Mouse (Mus musculus) CH12.LX (cell line): ENCODE data around the gene Slc16a13. TPM values are rescaled to one million over a fixed set of nuclear protein-coding genes. Genes with fewer than 3 reads are reported as not detected.

ENCODE experiments used
- DNase-seq: peaks from one replicate; pipeline ENCODE4 v3.0.0-alpha.2; 2013; ENCODE audit errors: extremely low read depth
- H3K27ac ChIP-seq: 2 replicates; pipeline ENCODE4 v1.5.1; 2012; ENCODE audit warnings: low read depth, mild to moderate bottlenecking, control low read depth, moderate library complexity; ENCODE audit not compliant: insufficient read depth
- H3K27me3 ChIP-seq: replicated peaks from 2 replicates; pipeline ENCODE3; 2012; ENCODE audit warnings: inconsistent platforms
- H3K36me3 ChIP-seq, 2 experiments: replicated peaks in 1 of 2; 2 replicates each; pipeline versions ENCODE3 to v1.6.1; 2012; ENCODE audit warnings: inconsistent platforms in 1 of 2, low read length in 1 of 2, mild to moderate bottlenecking in 1 of 2, mixed read lengths in 1 of 2, moderate library complexity in 1 of 2; ENCODE audit not compliant: control insufficient read depth in 1 of 2, insufficient read depth in 1 of 2
- H3K4me1 ChIP-seq, 2 experiments: 2 replicates each; pipeline ENCODE4 v1.6.1; 2012; ENCODE audit warnings: inconsistent platforms in 1 of 2, moderate library complexity in 1 of 2; ENCODE audit not compliant: insufficient read depth in 2 of 2, control insufficient read depth in 1 of 2
- H3K4me2 ChIP-seq: 2 replicates; pipeline ENCODE4 v1.6.1; 2012; ENCODE audit warnings: low read depth, mild to moderate bottlenecking, control low read depth; ENCODE audit not compliant: poor library complexity, insufficient read depth, severe bottlenecking
- H3K4me3 ChIP-seq, 3 experiments: fragments of 150-350 bp in 1 of 3; sonication (generic) in 1 of 3; replicated peaks in 1 of 3; 2 replicates each; pipeline versions ENCODE3 to v1.5.1; 2011 to 2012; ENCODE audit warnings: low read depth in 2 of 3, low read length in 2 of 3, mild to moderate bottlenecking in 2 of 3, moderate library complexity in 2 of 3, control low read depth in 1 of 3, improper control_type of control experiment in 1 of 3, inconsistent platforms in 1 of 3, mixed read lengths in 1 of 3; ENCODE audit not compliant: poor library complexity in 1 of 3
- H3K79me2 ChIP-seq: replicated peaks from 2 replicates; pipeline ENCODE4 v1.6.1; 2012; ENCODE audit warnings: mild to moderate bottlenecking, moderate library complexity; ENCODE audit not compliant: control insufficient read depth, poor library complexity, insufficient read depth, severe bottlenecking; ENCODE audit errors: extremely low read depth
- H3K9ac ChIP-seq: 2 replicates; pipeline ENCODE4 v1.6.1; 2012; ENCODE audit warnings: low read depth, mild to moderate bottlenecking, control low read depth, moderate library complexity; ENCODE audit not compliant: insufficient read depth
- H3K9me3 ChIP-seq: replicated peaks from 2 replicates; pipeline ENCODE3; 2012; ENCODE audit warnings: low read length, inconsistent platforms, mixed read lengths
- BHLHE40 ChIP-seq: IDR thresholded peaks from 2 replicates; pipeline ENCODE4 v1.6.1; 2011; ENCODE audit warnings: mild to moderate bottlenecking, low read depth, low read length, improper control_type of control experiment
- CHD1 ChIP-seq: IDR thresholded peaks from 2 replicates; pipeline ENCODE4 v1.6.1; 2012; ENCODE audit warnings: low read depth, low read length, improper control_type of control experiment, inconsistent platforms
- CTCF ChIP-seq, 2 experiments: IDR thresholded peaks in 1 of 2; conservative IDR thresholded peaks in 1 of 2; 2 replicates each; pipeline ENCODE4 v1.5.1; 2011 to 2012; ENCODE audit warnings: low read depth in 2 of 2, low read length in 2 of 2, improper control_type of control experiment in 1 of 2, inconsistent platforms in 1 of 2, mild to moderate bottlenecking in 1 of 2, moderate library complexity in 1 of 2
- E2F4 ChIP-seq: IDR thresholded peaks from 2 replicates; pipeline ENCODE4 v1.6.1; 2011; ENCODE audit warnings: low read depth, low read length, improper control_type of control experiment; ENCODE audit not compliant: insufficient replicate concordance
- ELF1 ChIP-seq: IDR thresholded peaks from 2 replicates; pipeline ENCODE4 v1.6.1; 2014; ENCODE audit warnings: low read depth, mild to moderate bottlenecking, inconsistent platforms, low read length, improper control_type of control experiment
- EP300 ChIP-seq: IDR thresholded peaks from 2 replicates; pipeline ENCODE4 v1.6.1; 2011; ENCODE audit warnings: low read length, improper control_type of control experiment
- JUN ChIP-seq: IDR thresholded peaks from 2 replicates; pipeline ENCODE4 v1.6.1; 2011; ENCODE audit warnings: low read depth, mild to moderate bottlenecking, low read length, improper control_type of control experiment, moderate library complexity; ENCODE audit not compliant: insufficient read depth
- MAX ChIP-seq: IDR thresholded peaks from 2 replicates; pipeline ENCODE4 v1.6.1; 2011; ENCODE audit warnings: low read length, improper control_type of control experiment
- MAZ ChIP-seq: IDR thresholded peaks from 2 replicates; pipeline ENCODE4 v1.6.1; 2012; ENCODE audit warnings: low read depth, mild to moderate bottlenecking, inconsistent platforms, low read length, improper control_type of control experiment, moderate library complexity
- MEF2A ChIP-seq: IDR thresholded peaks from 2 replicates; pipeline ENCODE4 v1.6.1; 2014; ENCODE audit warnings: low read depth, mild to moderate bottlenecking, inconsistent platforms, low read length, improper control_type of control experiment, borderline replicate concordance
- PAX5 ChIP-seq: IDR thresholded peaks from 2 replicates; pipeline ENCODE4 v1.6.1; 2012; ENCODE audit warnings: low read length, inconsistent platforms, mixed read lengths
- POLR2A ChIP-seq: IDR thresholded peaks from 2 replicates; pipeline ENCODE4 v1.6.1; 2011; ENCODE audit warnings: low read depth, mild to moderate bottlenecking, improper control_type of control experiment, low read length
- RCOR1 ChIP-seq: conservative IDR thresholded peaks from 2 replicates; pipeline ENCODE4 v1.6.1; 2012; ENCODE audit warnings: low read depth, mild to moderate bottlenecking, inconsistent platforms, low read length, improper control_type of control experiment
- TBP ChIP-seq: conservative IDR thresholded peaks from 2 replicates; pipeline ENCODE4 v1.6.1; 2011; ENCODE audit warnings: low read depth, low read length, improper control_type of control experiment
- TCF12 ChIP-seq: IDR thresholded peaks from 2 replicates; pipeline ENCODE4 v1.6.1; 2014; ENCODE audit warnings: low read depth, mild to moderate bottlenecking, inconsistent platforms, low read length, improper control_type of control experiment
- USF2 ChIP-seq: conservative IDR thresholded peaks from 2 replicates; pipeline ENCODE4 v1.6.1; 2011; ENCODE audit warnings: low read depth, low read length, improper control_type of control experiment
- ZKSCAN1 ChIP-seq: IDR thresholded peaks from 2 replicates; pipeline ENCODE4 v1.6.1; 2012; ENCODE audit warnings: low read depth, inconsistent platforms, low read length, improper control_type of control experiment, borderline replicate concordance
- ZMIZ1 ChIP-seq: IDR thresholded peaks from 2 replicates; pipeline ENCODE4 v1.6.1; 2012; ENCODE audit warnings: low read depth, mild to moderate bottlenecking, inconsistent platforms, low read length, improper control_type of control experiment
- ZNF384 ChIP-seq: IDR thresholded peaks from 2 replicates; pipeline ENCODE4 v1.6.1; 2012; ENCODE audit warnings: low read depth, low read length, improper control_type of control experiment, inconsistent platforms
- dilution Hi-C: fragments of 300-500 bp; cut with MboI; formaldehyde crosslinking; loops from 2 replicates; pipeline ENCODE4 v1.14.3; 2020; ENCODE audit warnings: low sequenced_read_pairs; ENCODE audit not compliant: extremely low pct_unique_long_range_greater_than_20kb, extremely low pct_ligation_motif_present
- in situ Hi-C: fragments of 300-500 bp; cut with MboI; formaldehyde crosslinking; loops from 3 replicates; pipeline ENCODE4 v1.14.3; 2019; ENCODE audit warnings: low sequenced_read_pairs, low pct_ligation_motif_present, low pct_unique_long_range_greater_than_20kb, mixed read lengths
- polyA plus RNA-seq: library from polyadenylated mRNA; unstranded; fragments of >175 nt; gene quantifications from 2 replicates; pipeline ENCODE4 v1.2.1, GENCODE M21; 2012; ENCODE audit warnings: low read depth; ENCODE audit not compliant: insufficient read length
- total RNA-seq, 2 experiments: library from RNA; depleted of rRNA; stranded (reverse); fragments of 300-350 nt in 1 of 2; fragments of >200 nt in 1 of 2; gene quantifications; 2 replicates each; pipeline ENCODE4 v1.2.3; 2012 to 2014

Slc16a13 gene
- total and polyA plus RNA-seq, 3 experiments = 8.4 to 19.0 (median 12.0) TPM

GRCm38 (mm10) chr11:70259035-70259434 is 38.2 kb upstream of the Slc16a13 start:
- Histone ChIP-seq H3K4me1 (no peaks in the 10 kb centered on the region), H3K9me3 (peaks cover 7% of the 10 kb centered on the region), H3K4me3 (no peak overlapping the region), H3K27ac (no peak overlapping the region), H3K27me3 (peaks cover 66% of the 10 kb centered on the region), H3K36me3 (no peaks in the 10 kb centered on the region), H3K4me2 (no peak overlapping the region), H3K79me2 (no peaks in the 10 kb centered on the region), H3K9ac (no peak overlapping the region)
- in situ Hi-C loops = no loop called here
- DNase-seq = no peak
- TF ChIP-seq ZNF384 (no peak), ELF1 (no peak), ZKSCAN1 (no peak), JUN (no peak), ZMIZ1 (no peak), EP300 (no peak), TBP (no peak), RCOR1 (no peak), POLR2A (no peak), MEF2A (no peak), TCF12 (no peak), MAX (no peak), MAZ (no peak), USF2 (no peak)
- dilution Hi-C loops = no loop called here

GRCm38 (mm10) chr11:70254931-70255531 is 34.2 kb upstream of the Slc16a13 start, which contains the start of gene Alox12:
Alox12 (minus strand) TSS chr11:70255353.
- Histone ChIP-seq H3K4me3 (no peak within 1 kb of the TSS), H3K9ac (no peak within 1 kb of the TSS), H3K27me3 (peaks cover 84% of the 10 kb centered on the region), H3K36me3 (no peaks in the 10 kb centered on the region), H3K4me1 (no peaks in the 10 kb centered on the region), H3K4me2 (no peak within 1 kb of the TSS), H3K27ac (no peak within 1 kb of the TSS), H3K79me2 (no peaks in the 10 kb centered on the region), H3K9me3 (peaks cover 3% of the 10 kb centered on the region)
- DNase-seq = no peak
- TF ChIP-seq CHD1 (no peak), MEF2A (no peak), PAX5 (no peak), BHLHE40 (no peak), TBP (no peak), E2F4 (no peak), CTCF (conservative IDR thresholded peaks at IDR 0.05 in 1 of 2, IDR thresholded peaks at IDR 0.05 in 1 of 2; ENCODE audit: low read depth in 2 of 2, low read length in 2 of 2) (0 out of 4 replicates have a peak, but pooled peaks of 1 of the 2 experiments have one; percentile 3)
- dilution Hi-C loops (no loop called here), in situ Hi-C loops (no loop called here)
